Mouse (Mus musculus) kidney, embryonic 16.5 days (tissue): Measurements from ENCODE around the gene Bmpr1a. TPM values are rescaled to one million over a fixed set of nuclear protein-coding genes. Genes with fewer than 3 reads are reported as not detected.
"Not testable (repeated sequence)": the region's sequence is repeated elsewhere in the genome, so short reads cannot be mapped to it uniquely, and the experiment has no call there.

ENCODE experiments used
- ATAC-seq: fragments of 200-750 bp; cut with Nextera tagmentation; 2 replicates; pipeline ENCODE4 v1.8.0; 2017; ENCODE audit warnings: moderate TSS enrichment; ENCODE audit not compliant: low FRiP score, low TSS enrichment
- H3K27ac ChIP-seq: fragments of 300-500 bp; sonication (generic); 2 replicates; pipeline ENCODE4 v1.5.1; 2014; ENCODE audit warnings: low read length
- H3K27me3 ChIP-seq: fragments of 300-500 bp; sonication (generic); 2 replicates; pipeline ENCODE4 v1.6.1; 2014; ENCODE audit warnings: low read length, control low read depth, mixed read lengths; ENCODE audit not compliant: insufficient read depth
- H3K36me3 ChIP-seq: fragments of 300-500 bp; sonication (generic); 2 replicates; pipeline ENCODE4 v1.6.1; 2014; ENCODE audit warnings: low read length, control low read depth, mixed read lengths; ENCODE audit not compliant: insufficient read depth
- H3K4me1 ChIP-seq: fragments of 300-500 bp; sonication (generic); 2 replicates; pipeline ENCODE4 v1.6.1; 2014; ENCODE audit warnings: low read length, control low read depth, mixed read lengths; ENCODE audit not compliant: insufficient read depth
- H3K4me2 ChIP-seq: fragments of 300-500 bp; sonication (generic); replicated peaks from 2 replicates; pipeline ENCODE4 v1.6.1; 2014; ENCODE audit warnings: low read depth, low read length
- H3K4me3 ChIP-seq: fragments of 300-500 bp; sonication (generic); 2 replicates; pipeline ENCODE4 v1.5.1; 2014; ENCODE audit warnings: mild to moderate bottlenecking, low read length
- H3K9ac ChIP-seq: fragments of 300-500 bp; sonication (generic); replicated peaks from 2 replicates; pipeline ENCODE4 v1.6.1; 2014; ENCODE audit warnings: low read length
- H3K9me3 ChIP-seq: fragments of 300-500 bp; sonication (generic); 2 replicates; pipeline ENCODE4 v1.6.1; 2016; ENCODE audit warnings: low read length, control low read depth
- WGBS: fragments of 180-500 bp; shearing (Covaris S2); extraction: QIAGEN DNeasy Blood & Tissue Kit; methylation state at CpG from one replicate; pipeline ENCODE4 v1.1.7; 2014; 5-methylcytosine and 5-hydroxymethylcytosine counted together
- polyA plus RNA-seq: library from polyadenylated mRNA; unstranded; fragments of >200 nt; fragmentation: Nextera tagmentation; extraction: Ambion mirVana; gene quantifications from 2 replicates; pipeline ENCODE4 v1.2.1, GENCODE M21; 2015

The Bmpr1a gene
- polyA plus RNA-seq, 1 experiment from 2014 or later, result 38.5 TPM

- 73% methylated on average over 3 of the region's 3 CpGs for WGBS
- H3K27ac ChIP-seq, result no peak overlapping the region
- no peaks in the 10 kb centered on the region for H3K27me3 ChIP-seq
- no peak for ATAC-seq
- no peak overlapping the region for H3K4me2 ChIP-seq
- no peak overlapping the region for H3K9ac ChIP-seq
- no peak overlapping the region for H3K4me3 ChIP-seq
- H3K4me1 ChIP-seq, result peaks cover 16% of the 10 kb centered on the region
- H3K9me3 ChIP-seq, result 0 out of 2 replicates have a peak, but pooled peaks cover 3% of the 10 kb centered on the region
- H3K36me3 ChIP-seq, result peaks cover 22% of the 10 kb centered on the region
Observed at GRCm38 (mm10) chr14:34445348-34445747, 57.8 kb downstream of the Bmpr1a start.

DNA sequence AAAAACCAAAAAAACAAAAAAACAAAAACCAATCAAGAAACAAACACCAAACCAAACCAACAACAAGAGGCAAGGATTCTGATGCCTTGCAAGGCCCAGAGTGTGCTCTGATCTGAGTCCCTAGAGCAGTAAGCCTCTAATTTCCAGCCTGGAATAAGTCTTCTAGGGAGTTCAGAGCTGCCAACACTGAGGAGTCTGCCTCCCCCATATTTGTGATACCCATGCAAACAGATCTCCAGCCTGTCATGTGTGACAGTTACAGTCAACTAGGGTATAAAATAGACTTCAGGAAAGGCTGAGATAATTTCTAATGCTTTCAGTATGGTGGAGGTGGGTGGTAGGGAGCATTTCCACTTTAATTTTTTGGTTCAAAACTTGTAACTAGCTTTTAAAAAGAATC is 58.2 kb downstream of the Bmpr1a start:
- Histone ChIP-seq H3K9me3 (0 out of 2 replicates have a peak, but pooled peaks cover 3% of the 10 kb centered on the region), H3K27me3 (no peaks in the 10 kb centered on the region), H3K4me2 (no peak overlapping the region), H3K9ac (no peak overlapping the region), H3K27ac (no peak overlapping the region), H3K36me3 (peaks cover 22% of the 10 kb centered on the region), H3K4me1 (peaks cover 12% of the 10 kb centered on the region), H3K4me3 (no peak overlapping the region)
- peak; percentile 55; the same call in 1 of the 2 replicates for ATAC-seq

DNA sequence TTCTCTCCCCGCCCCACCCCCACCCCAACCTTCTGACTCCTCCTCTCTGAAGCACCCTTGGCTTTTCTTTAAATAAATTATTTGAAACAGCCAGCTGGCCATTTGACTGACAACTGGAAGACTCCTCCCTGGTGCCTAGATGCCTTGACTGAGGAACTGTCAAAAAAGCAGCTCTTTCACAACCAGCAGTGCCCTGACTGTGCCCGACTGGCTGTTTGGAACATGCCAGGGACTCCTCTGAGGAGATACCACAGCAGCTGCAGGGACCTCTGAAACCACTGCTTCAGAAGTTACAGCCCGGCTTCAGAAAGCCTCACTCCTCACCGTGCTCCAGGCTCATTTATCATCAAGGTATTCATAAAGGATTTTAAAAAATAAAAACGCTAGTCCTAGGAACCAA is 58.8 kb downstream of the Bmpr1a start:
- H3K36me3 ChIP-seq, result peaks cover 22% of the 10 kb centered on the region
- no peak overlapping the region for H3K27ac ChIP-seq
- H3K4me3 ChIP-seq, result no peak overlapping the region
- peaks cover 7% of the 10 kb centered on the region for H3K4me1 ChIP-seq
- H3K9ac ChIP-seq, result no peak overlapping the region
- 0 out of 2 replicates have a peak, but pooled peaks cover 3% of the 10 kb centered on the region for H3K9me3 ChIP-seq
- no peaks in the 10 kb centered on the region for H3K27me3 ChIP-seq
- WGBS, result 83% methylated on average over 5 of the region's 5 CpGs
- no peak overlapping the region for H3K4me2 ChIP-seq
- no peak for ATAC-seq

DNA sequence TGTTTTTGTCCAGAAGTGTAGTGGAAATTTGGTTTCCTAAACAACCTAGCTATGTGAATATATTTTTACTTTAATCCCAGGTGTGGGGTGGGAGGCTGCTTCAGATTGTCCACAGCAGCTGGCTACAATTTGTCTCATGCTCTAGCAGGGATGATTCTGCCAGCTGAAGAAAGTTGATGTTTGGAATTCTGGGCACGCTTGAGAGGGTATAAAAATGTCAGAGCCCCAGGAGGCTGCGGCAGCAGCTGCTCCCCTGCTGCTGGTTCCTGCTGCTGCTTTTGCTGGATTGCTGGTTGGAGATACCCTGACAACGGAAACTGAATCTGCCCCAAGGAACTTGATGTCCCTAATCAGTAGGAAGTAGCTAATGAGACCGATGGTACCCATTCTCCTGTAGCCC is 60.6 kb downstream of the Bmpr1a start:
- 0 out of 2 replicates have a peak, but pooled peaks cover 3% of the 10 kb centered on the region for H3K9me3 ChIP-seq
- 45% methylated on average over 4 of the region's 4 CpGs for WGBS
- 0 out of 2 replicates have a peak, but pooled peaks cover 5% of the 10 kb centered on the region for H3K4me1 ChIP-seq
- H3K27me3 ChIP-seq, result no peaks in the 10 kb centered on the region
- ATAC-seq, result no peak
- H3K4me2 ChIP-seq, result no peak overlapping the region
- H3K9ac ChIP-seq, result no peak overlapping the region
- peaks cover 20% of the 10 kb centered on the region for H3K36me3 ChIP-seq
- H3K4me3 ChIP-seq, result no peak overlapping the region
- peak overlapping the region; percentile 40; the same call in 1 of the 2 replicates for H3K27ac ChIP-seq

DNA sequence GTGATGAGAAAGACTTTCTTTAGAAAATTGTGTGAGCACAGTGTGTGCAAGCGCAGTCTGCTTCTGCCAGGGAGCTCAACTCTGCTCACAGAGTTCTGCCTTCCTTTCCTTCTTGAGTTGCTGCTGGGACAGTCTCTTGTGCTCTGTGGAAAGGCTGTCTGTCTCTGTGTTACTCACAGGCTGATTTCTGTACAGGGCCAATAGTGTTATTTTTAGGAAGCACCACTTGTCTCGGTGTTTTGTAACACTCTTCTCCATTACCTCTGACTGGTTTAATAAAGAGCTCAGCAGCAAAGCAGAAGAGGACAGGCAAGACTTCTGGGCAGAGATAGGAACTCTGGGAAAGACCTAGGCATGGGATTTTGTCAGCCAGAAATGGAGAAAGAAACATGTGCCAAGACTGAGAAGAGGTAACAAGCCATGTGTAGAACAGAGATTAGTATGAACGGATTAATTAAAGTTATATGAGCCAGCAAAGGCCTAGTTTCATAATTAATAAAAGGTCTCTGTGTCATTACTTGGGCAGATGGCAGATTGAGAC is 62.5 kb downstream of the Bmpr1a start:
- Histone ChIP-seq H3K9ac (no peak overlapping the region), H3K9me3 (no peaks in the 10 kb centered on the region), H3K4me2 (no peak overlapping the region), H3K27ac (no peak overlapping the region), H3K36me3 (peaks cover 12% of the 10 kb centered on the region), H3K4me3 (no peak overlapping the region), H3K27me3 (no peaks in the 10 kb centered on the region), H3K4me1 (0 out of 2 replicates have a peak, but pooled peaks cover 5% of the 10 kb centered on the region)
- 81% methylated on average over 3 of the region's 3 CpGs for WGBS
- no peak for ATAC-seq

DNA sequence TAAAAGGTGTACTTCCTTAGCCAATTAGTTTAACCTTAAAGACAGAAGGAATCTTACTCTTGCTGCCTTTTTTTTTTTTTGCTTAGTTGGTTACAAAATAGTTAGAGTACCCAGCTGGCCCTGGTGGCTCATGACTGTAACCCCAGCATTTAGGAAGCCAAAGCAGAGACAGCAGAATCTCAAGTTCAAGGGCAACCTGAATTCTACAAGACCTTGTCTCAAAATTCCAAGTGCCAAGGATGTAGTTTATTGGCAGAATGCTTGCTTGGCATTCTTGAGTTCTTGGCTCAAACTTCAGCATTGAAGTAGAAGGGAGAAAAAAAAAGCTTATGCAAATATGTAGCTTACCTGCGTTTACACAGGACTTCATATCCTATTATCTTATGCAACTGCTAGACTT is 74.1 kb downstream of the Bmpr1a start:
- Histone ChIP-seq H3K4me3 (no peak overlapping the region), H3K36me3 (peaks cover 43% of the 10 kb centered on the region), H3K27ac (no peak overlapping the region), H3K9ac (no peak overlapping the region), H3K4me2 (no peak overlapping the region), H3K9me3 (no peaks in the 10 kb centered on the region), H3K4me1 (no peaks in the 10 kb centered on the region), H3K27me3 (no peaks in the 10 kb centered on the region)
- no peak for ATAC-seq
- WGBS, result 92% methylated on average over 1 of the region's 1 CpGs

DNA sequence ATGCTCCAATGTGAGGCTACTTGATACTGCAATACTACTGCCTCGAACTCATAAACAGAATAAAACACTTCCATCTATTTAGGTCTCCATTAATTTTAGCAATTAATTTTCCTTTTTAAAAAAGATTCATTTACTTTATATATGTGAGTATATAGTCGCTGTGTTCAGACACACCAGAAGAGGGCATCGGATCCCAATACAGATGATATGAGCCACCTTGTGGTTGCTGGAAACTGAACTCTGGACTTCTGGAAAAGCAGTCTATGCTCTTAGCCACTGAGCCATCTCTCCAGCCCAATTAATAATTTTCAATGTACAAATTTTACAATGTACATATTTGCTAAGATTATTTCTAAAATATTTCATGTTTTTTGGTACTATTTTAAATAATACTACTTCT is 74.9 kb downstream of the Bmpr1a start:
- peaks cover 51% of the 10 kb centered on the region for H3K36me3 ChIP-seq
- no peak overlapping the region for H3K9ac ChIP-seq
- H3K27me3 ChIP-seq, result no peaks in the 10 kb centered on the region
- no peak overlapping the region for H3K4me3 ChIP-seq
- WGBS, result 94% methylated on average over 3 of the region's 3 CpGs
- H3K9me3 ChIP-seq, result no peaks in the 10 kb centered on the region
- H3K4me1 ChIP-seq, result no peaks in the 10 kb centered on the region
- ATAC-seq, result no peak
- H3K27ac ChIP-seq, result no peak overlapping the region
- no peak overlapping the region for H3K4me2 ChIP-seq

GRCm38 (mm10) chr14:34421078-34421477 is 82.1 kb downstream of the Bmpr1a start:
- H3K4me2 ChIP-seq, result no peak overlapping the region
- peaks cover 48% of the 10 kb centered on the region for H3K36me3 ChIP-seq

GRCm38 (mm10) chr14:34417501-34417900 is 85.6 kb downstream of the Bmpr1a start:
- Histone ChIP-seq H3K4me3 (no peak overlapping the region), H3K27ac (no peak overlapping the region), H3K27me3 (no peaks in the 10 kb centered on the region), H3K36me3 (peaks cover 41% of the 10 kb centered on the region), H3K4me1 (no peaks in the 10 kb centered on the region), H3K9ac (no peak overlapping the region), H3K9me3 (no peaks in the 10 kb centered on the region), H3K4me2 (no peak overlapping the region)
- ATAC-seq, result no peak
- 81% methylated on average over 5 of the region's 5 CpGs for WGBS

More at GRCm38 (mm10) chr14:34421078-34421477, 82.1 kb downstream of the Bmpr1a start:
- H3K9ac ChIP-seq, result no peak overlapping the region
- no peaks in the 10 kb centered on the region for H3K27me3 ChIP-seq
- peaks cover 4% of the 10 kb centered on the region; the same call in 1 of the 2 replicates for H3K4me1 ChIP-seq
- no peaks in the 10 kb centered on the region for H3K9me3 ChIP-seq
- 67% methylated on average over 1 of the region's 1 CpGs for WGBS
- no peak overlapping the region for H3K27ac ChIP-seq
- no peak overlapping the region for H3K4me3 ChIP-seq
- no peak for ATAC-seq

GRCm38 (mm10) chr14:34416946-34417345 is 86.2 kb downstream of the Bmpr1a start:
- not testable (repeated sequence) for H3K9me3 ChIP-seq, H3K4me2 ChIP-seq, H3K27ac ChIP-seq, ATAC-seq, H3K4me3 ChIP-seq, H3K27me3 ChIP-seq, H3K4me1 ChIP-seq, H3K9ac ChIP-seq
- peaks cover 43% of the 10 kb centered on the region for H3K36me3 ChIP-seq
- 90% methylated on average over 4 of the region's 4 CpGs for WGBS
